Mouse (Mus musculus) limb, embryonic 11.5 days (tissue): ENCODE data around the gene Ripk3. TPM values are rescaled to one million over a fixed set of nuclear protein-coding genes. Genes with fewer than 3 reads are reported as not detected.
A peak's percentile ranks its signal among the peaks of the same experiment; 100 is the strongest.

Source experiments
- ATAC-seq: fragments of 200-750 bp; cut with Nextera tagmentation; 2 replicates; pipeline ENCODE4 v1.8.0; 2017; ENCODE audit warnings: low read depth; ENCODE audit not compliant: insufficient number of reproducible peaks, low FRiP score, low TSS enrichment
- DNase-seq: peaks from one replicate; pipeline ENCODE4 v3.0.0-alpha.2; 2015; ENCODE audit warnings: low spot score
- H3K27ac ChIP-seq: fragments of 300-500 bp; sonication (generic); replicated peaks from 2 replicates; pipeline ENCODE4 v1.5.1; 2014; ENCODE audit warnings: low read depth, mild to moderate bottlenecking, low read length
- H3K27me3 ChIP-seq: fragments of 300-500 bp; sonication (generic); 2 replicates; pipeline ENCODE4 v1.6.1; 2014; ENCODE audit warnings: mild to moderate bottlenecking, low read length, mixed read lengths; ENCODE audit not compliant: control insufficient read depth, insufficient read depth
- H3K36me3 ChIP-seq: fragments of 300-500 bp; sonication (generic); 2 replicates; pipeline ENCODE4 v1.6.1; 2014; ENCODE audit warnings: mild to moderate bottlenecking, low read length, moderate library complexity, mixed read lengths; ENCODE audit not compliant: control insufficient read depth, insufficient read depth
- H3K4me1 ChIP-seq: fragments of 300-500 bp; sonication (generic); 2 replicates; pipeline ENCODE4 v1.6.1; 2014; ENCODE audit warnings: low read length, mixed read lengths; ENCODE audit not compliant: control insufficient read depth, insufficient read depth
- H3K4me2 ChIP-seq: fragments of 300-500 bp; sonication (generic); 2 replicates; pipeline ENCODE4 v1.6.1; 2014; ENCODE audit warnings: low read depth, mild to moderate bottlenecking, moderate library complexity; ENCODE audit not compliant: severe bottlenecking
- H3K4me3 ChIP-seq: fragments of 300-500 bp; sonication (generic); 2 replicates; pipeline ENCODE4 v1.5.1; 2014; ENCODE audit warnings: low read depth, low read length
- H3K9ac ChIP-seq: fragments of 300-500 bp; sonication (generic); 2 replicates; pipeline ENCODE4 v1.6.1; 2014; ENCODE audit warnings: mild to moderate bottlenecking, low read length
- H3K9me3 ChIP-seq: fragments of 300-500 bp; sonication (generic); 2 replicates; pipeline ENCODE4 v1.6.1; 2016; ENCODE audit warnings: low read length; ENCODE audit not compliant: control insufficient read depth
- WGBS: fragments of 180-500 bp; shearing (Covaris S2); extraction: QIAGEN DNeasy Blood & Tissue Kit; methylation state at CpG from one replicate; pipeline ENCODE4 v1.1.7; 2014; 5-methylcytosine and 5-hydroxymethylcytosine counted together
- polyA plus RNA-seq: library from polyadenylated mRNA; unstranded; fragments of >200 nt; fragmentation: Nextera tagmentation; extraction: Ambion mirVana; gene quantifications from 2 replicates; pipeline ENCODE4 v1.2.1, GENCODE M21; 2014

Gene Ripk3
- polyA plus RNA-seq, 1 experiment from 2014 or later = 26.3 TPM

DNA sequence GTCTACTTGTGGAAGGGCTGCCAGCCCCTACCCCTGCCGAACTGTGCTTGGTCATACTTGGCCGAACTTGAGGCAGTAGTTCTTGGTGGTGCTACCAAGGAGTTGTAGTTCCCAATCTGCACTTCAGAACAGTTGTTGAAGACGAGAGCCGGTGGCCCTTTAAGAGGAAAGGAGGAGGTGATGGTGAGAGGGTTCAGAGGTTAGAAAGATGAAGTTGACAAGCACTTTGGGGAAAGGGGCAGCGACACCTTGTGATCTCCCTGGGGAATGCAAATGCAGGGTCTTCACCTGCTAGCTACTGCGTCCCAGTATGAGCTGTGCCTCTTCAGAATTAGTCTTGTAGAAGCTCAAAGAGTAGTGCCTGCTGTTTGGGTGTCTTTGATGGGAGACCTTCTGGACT, 3.5 kb downstream of the Ripk3 start:
- Histone ChIP-seq H3K36me3 (no peaks in the 10 kb centered on the region), H3K27ac (no peak overlapping the region), H3K27me3 (peaks cover 28% of the 10 kb centered on the region; the same call in 1 of the 2 replicates), H3K4me3 (no peak overlapping the region), H3K9ac (no peak overlapping the region), H3K4me2 (no peak overlapping the region), H3K4me1 (peaks cover 18% of the 10 kb centered on the region), H3K9me3 (no peaks in the 10 kb centered on the region)
- ATAC-seq (no peak), DNase-seq (peak; percentile 42)
- WGBS = 25% methylated on average over 6 of the region's 6 CpGs

DNA sequence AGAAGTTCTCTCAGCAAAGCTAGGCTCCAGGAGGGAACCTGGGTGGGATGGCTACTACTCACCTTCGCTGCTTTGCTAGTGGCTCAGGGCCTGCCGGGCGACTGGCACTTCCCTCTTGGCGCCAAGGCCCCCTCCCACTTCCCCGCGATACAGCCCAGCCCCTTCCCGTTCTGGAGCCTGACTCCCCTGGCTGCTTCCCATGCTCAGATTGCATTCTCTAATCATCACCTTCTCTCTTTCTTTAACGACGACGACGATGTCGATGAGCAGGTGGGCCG, 4.8 kb downstream of the Ripk3 start, which contains the start of gene Adcy4:
TSS of gene Adcy4 (minus strand) at position 138 of the 278 bp plus-strand sequence.
- H3K27ac ChIP-seq = peak within 1 kb of the TSS; percentile 3; the same call in 1 of the 2 replicates
- DNase-seq (no peak), ATAC-seq (peak; percentile 31; the same call in 1 of the 2 replicates)
- peaks cover 18% of the 10 kb centered on the region for H3K4me1 ChIP-seq
- WGBS = 3% methylated on average over 13 of the region's 13 CpGs
- H3K4me2 ChIP-seq = peak within 1 kb of the TSS; percentile 79
- no peaks in the 10 kb centered on the region for H3K36me3 ChIP-seq
- peaks cover 26% of the 10 kb centered on the region; the same call in 1 of the 2 replicates for H3K27me3 ChIP-seq
- no peaks in the 10 kb centered on the region for H3K9me3 ChIP-seq
- H3K4me3 ChIP-seq = peak within 1 kb of the TSS; percentile 48
- H3K9ac ChIP-seq = peak within 1 kb of the TSS; percentile 49

DNA sequence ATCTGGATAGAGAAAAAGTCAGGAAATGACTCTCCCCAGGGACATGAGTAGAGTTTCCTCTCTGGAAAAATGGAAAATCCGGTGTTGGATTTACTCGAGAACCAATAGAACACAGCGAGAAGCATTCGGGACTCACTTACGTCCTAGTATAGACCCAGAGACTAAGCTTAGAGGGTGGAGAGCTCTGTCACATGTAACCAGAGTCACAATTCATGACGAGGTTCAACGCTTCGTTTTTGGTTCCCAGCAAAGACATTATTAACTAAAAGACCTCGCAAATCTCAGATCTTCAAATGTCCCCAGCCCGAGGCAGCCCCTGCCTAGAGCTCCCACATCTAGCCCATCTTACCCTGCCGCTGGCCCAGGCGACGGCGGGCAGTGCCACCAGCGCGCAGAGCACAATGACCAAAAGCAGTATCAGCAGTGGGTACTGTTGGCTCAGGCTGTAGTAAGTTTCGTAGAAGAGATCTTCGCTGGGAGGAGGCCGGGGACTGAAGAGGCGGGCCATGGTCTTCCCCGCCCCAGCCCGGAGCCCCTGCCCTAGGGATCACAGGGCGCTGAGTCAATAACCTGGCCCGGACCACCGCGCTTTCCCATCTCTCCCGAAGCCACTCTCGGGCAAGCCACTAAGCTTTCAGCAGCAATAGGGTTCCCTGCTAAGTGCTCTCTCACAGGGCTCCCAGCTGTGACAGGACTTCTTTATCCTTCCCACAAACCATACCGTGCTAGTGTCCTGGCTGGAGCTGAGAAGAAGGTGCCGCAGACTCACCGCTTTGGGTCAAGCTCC, 5.3 kb downstream of the Ripk3 start:
- peaks cover 21% of the 10 kb centered on the region; the same call in 1 of the 2 replicates for H3K27me3 ChIP-seq
- H3K4me2 ChIP-seq = peak overlapping the region; percentile 79
- no peaks in the 10 kb centered on the region for H3K9me3 ChIP-seq
- ATAC-seq = peak; percentile 23; the same call in 1 of the 2 replicates
- WGBS = 1% methylated on average over 31 of the region's 31 CpGs
- peak; percentile 58 for DNase-seq
- H3K4me3 ChIP-seq = peak overlapping the region; percentile 48
- no peaks in the 10 kb centered on the region for H3K36me3 ChIP-seq
- H3K9ac ChIP-seq = peak overlapping the region; percentile 49
- peaks cover 18% of the 10 kb centered on the region for H3K4me1 ChIP-seq
- H3K27ac ChIP-seq = peak overlapping the region; percentile 3; the same call in 1 of the 2 replicates

DNA sequence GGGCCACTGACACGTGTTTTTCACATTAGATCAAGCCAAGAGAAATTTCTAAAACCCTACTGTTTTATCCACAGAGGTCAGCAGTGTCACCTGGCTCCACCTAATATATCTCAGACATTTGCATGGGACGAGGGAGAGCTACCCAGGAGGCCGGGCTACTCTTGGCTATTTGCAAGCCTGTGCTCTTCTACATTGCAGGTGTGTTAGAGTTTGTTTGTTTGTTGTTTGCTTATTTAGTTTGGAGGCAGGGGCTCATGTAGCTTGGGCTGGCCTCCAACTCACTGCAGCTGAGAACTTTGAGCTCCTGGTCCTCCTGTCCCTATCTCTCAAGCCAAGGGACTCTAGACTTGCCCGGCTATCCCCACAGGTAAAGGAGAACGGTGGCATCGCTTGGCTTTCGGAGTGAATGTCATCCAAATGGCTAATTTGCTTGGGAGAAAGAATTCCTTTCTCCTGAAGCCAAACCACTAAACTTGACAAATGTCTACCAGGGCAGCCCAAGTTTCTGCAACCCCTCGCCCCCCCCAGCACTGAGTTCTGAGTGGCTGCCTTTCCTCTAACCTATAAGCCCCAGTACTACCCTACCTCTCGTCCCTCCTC, 6.2 kb downstream of the Ripk3 start:
- peaks cover 15% of the 10 kb centered on the region for H3K4me1 ChIP-seq
- no peaks in the 10 kb centered on the region for H3K36me3 ChIP-seq
- H3K27me3 ChIP-seq = peaks cover 14% of the 10 kb centered on the region; the same call in 1 of the 2 replicates
- H3K4me3 ChIP-seq = peak overlapping the region; percentile 48
- H3K27ac ChIP-seq = no peak overlapping the region
- WGBS = 49% methylated on average over 9 of the region's 9 CpGs
- no peaks in the 10 kb centered on the region for H3K9me3 ChIP-seq
- DNase-seq (no peak), ATAC-seq (no peak)
- H3K4me2 ChIP-seq = peak overlapping the region; percentile 79
- H3K9ac ChIP-seq = peak overlapping the region; percentile 32; the same call in 1 of the 2 replicates

DNA sequence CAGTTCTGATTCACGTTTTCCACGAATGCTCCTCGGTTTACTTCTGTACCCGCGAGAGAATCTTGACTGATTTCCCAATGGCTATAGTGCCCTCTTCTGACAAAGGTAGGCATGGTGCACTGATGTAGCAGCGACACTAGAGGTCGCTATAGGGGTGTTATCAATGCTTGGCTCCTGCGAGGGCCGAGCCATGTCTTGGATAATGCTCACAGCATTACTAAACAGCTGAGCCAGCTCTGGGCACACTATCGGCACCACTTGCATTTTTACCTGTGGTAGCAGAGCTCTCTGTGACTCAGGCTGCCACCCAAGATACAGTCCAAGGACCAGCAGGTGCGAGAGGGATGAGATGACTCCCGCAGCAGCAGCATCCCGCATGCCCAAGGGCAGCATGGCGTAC, 7.4 kb downstream of the Ripk3 start:
- H3K36me3 ChIP-seq = no peaks in the 10 kb centered on the region
- H3K4me2 ChIP-seq = peak overlapping the region; percentile 35
- 14% methylated on average over 14 of the region's 14 CpGs for WGBS
- no peak overlapping the region for H3K27ac ChIP-seq
- peaks cover 9% of the 10 kb centered on the region; the same call in 1 of the 2 replicates for H3K27me3 ChIP-seq
- DNase-seq (peak; percentile 80), ATAC-seq (peak; percentile 63; the same call in 1 of the 2 replicates)
- peaks cover 15% of the 10 kb centered on the region for H3K4me1 ChIP-seq
- H3K9me3 ChIP-seq = no peaks in the 10 kb centered on the region
- peak overlapping the region; percentile 15 for H3K4me3 ChIP-seq
- no peak overlapping the region for H3K9ac ChIP-seq

DNA sequence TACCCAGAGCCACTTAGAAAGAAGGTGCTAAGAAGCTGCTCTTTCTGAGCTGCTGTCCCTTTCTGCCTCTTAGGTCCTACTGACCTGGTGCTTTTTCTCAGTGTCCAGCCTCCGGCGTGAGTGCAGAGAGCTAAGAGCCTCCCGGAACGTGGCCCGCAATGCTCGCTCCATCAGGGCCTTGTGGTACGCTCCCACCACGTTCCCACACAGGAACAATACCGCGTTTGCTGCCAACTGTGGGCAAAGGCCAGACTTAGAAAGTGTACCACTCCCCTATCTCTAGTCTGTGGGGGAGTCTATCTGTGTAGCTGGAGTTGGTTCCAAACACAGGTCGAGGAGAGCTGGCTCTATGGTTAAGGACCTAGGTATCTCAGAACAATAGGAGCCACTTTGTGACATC, 7.9 kb downstream of the Ripk3 start:
- no peaks in the 10 kb centered on the region for H3K9me3 ChIP-seq
- no peak overlapping the region for H3K27ac ChIP-seq
- H3K4me3 ChIP-seq = no peak overlapping the region; the same call in 1 of the 2 replicates
- ATAC-seq (no peak; the same call in 1 of the 2 replicates), DNase-seq (no peak)
- H3K27me3 ChIP-seq = peaks cover 5% of the 10 kb centered on the region; the same call in 1 of the 2 replicates
- peak overlapping the region; percentile 1; the same call in 1 of the 2 replicates for H3K9ac ChIP-seq
- no peaks in the 10 kb centered on the region for H3K36me3 ChIP-seq
- peaks cover 15% of the 10 kb centered on the region for H3K4me1 ChIP-seq
- 0 out of 2 replicates have a peak overlapping the region, but pooled peaks have one; percentile 35 for H3K4me2 ChIP-seq
- WGBS = 78% methylated on average over 11 of the region's 11 CpGs

DNA sequence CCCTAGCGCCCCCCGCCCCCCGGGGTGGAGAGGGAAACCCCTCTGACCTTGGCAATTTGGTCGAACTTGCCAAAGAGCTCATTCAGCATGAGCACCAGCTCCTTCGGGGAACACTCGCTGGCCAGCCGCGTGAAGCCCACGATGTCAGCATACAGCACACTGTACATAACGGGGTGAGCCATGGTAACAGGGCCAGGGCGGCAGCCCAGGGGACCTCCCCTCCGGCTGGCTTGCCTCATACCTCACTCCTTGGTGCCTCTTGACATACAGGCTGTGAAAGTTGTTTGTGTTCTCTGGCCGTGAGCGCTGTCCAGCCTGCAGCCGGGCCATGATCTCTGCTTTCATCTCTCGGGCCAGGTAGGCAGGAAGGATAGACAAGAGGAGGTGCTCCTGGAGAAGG, 9.0 kb downstream of the Ripk3 start:
- H3K4me3 ChIP-seq = no peak overlapping the region
- no peaks in the 10 kb centered on the region for H3K36me3 ChIP-seq
- no peak overlapping the region for H3K9ac ChIP-seq
- DNase-seq (no peak), ATAC-seq (no peak)
- H3K4me2 ChIP-seq = no peak overlapping the region
- no peaks in the 10 kb centered on the region for H3K9me3 ChIP-seq
- peaks cover under 1% of the 10 kb centered on the region; the same call in 1 of the 2 replicates for H3K27me3 ChIP-seq
- no peak overlapping the region for H3K27ac ChIP-seq
- H3K4me1 ChIP-seq = peaks cover 15% of the 10 kb centered on the region
- 59% methylated on average over 16 of the region's 16 CpGs for WGBS

DNA sequence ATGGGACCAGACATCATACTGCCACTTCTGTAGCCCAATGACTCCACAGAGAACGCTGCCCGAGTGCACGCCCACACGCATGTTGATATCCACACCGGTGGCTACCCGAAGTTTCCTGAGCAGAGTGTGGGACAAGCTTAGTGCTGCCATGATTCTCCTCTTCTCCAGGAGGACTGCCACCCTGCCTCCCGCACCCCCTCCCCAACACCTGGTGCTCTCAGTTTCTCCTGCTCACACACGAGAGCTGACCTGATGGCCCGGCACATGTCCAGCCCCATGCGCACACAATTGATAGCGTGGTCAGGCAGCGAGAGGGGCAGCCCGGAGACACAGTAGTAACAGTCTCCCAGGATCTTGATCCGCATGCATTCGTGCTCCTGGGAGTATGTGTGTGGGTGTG, 10.0 kb downstream of the Ripk3 start:
- peaks cover 15% of the 10 kb centered on the region for H3K4me1 ChIP-seq
- no peak for DNase-seq
- 88% methylated on average over 15 of the region's 15 CpGs for WGBS
- no peak for ATAC-seq
- H3K27me3 ChIP-seq = no peaks in the 10 kb centered on the region
- H3K27ac ChIP-seq = no peak overlapping the region
- no peak overlapping the region for H3K4me3 ChIP-seq
- H3K4me2 ChIP-seq = no peak overlapping the region
- no peak overlapping the region for H3K9ac ChIP-seq
- no peaks in the 10 kb centered on the region for H3K36me3 ChIP-seq
- H3K9me3 ChIP-seq = no peaks in the 10 kb centered on the region
